Mouse (Mus musculus): ENCODE results near the gene Pth1r.

- no peak for TF ChIP-seq CTCF (IDR thresholded peaks at IDR 0.05; ENCODE audit: insufficient read depth, low read depth, low read length)
- no peak for TF ChIP-seq POLR2A (IDR thresholded peaks at IDR 0.05; ENCODE audit: insufficient read depth, low read depth, low read length)
Measured at GRCm38 (mm10) chr9:110689261-110689779, 57.6 kb downstream of the Pth1r start.
